Mouse (Mus musculus): ENCODE data around the gene Atp6ap2. TPM values are rescaled to one million over a fixed set of nuclear protein-coding genes. Genes with fewer than 3 reads are reported as not detected.
"Not testable (repeated sequence)": the region's sequence is repeated elsewhere in the genome, so short reads cannot be mapped to it uniquely, and the experiment has no call there.

Gene Atp6ap2
- 10 to 100 TPM; 52.5 to 65.3 TPM for polyA plus RNA-seq (2017; shearing (Covaris generic))

DNA sequence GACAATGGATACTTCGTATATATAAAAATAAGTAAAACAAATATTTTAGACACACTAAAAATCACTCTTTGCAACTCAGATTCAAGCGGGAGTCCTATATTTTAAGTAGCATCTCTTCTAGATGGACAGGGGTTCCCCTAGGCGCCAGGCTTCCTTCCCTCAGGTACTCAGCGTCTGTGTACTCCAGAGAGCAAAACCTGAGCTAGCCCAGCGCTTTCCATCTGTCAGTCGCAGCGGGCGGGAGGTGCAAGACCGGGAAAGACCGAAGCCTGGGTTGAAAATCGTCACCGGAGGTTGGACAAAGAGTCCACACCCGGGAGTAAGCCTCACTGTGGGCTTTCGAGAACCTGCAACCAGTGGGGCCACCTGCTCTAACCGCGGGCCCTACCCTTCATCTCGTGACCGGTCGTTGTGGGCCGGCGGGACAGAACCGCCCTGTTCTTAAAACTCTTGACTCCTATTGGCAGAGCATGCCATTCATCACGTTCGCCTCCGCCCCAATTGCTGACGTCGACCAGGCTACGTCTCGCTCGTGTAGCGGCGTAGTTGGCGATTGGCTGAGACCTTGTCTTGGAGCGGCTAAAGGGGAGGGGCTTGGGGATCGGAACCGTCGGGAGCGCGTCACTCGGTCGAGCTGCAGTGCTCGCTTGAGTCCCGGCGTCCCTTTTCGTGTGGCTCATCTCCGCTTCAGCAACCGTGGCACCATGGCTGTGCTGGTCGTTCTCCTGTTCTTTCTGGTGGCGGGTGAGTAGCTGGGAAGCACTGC lies at the start of gene Atp6ap2:
Gene Atp6ap2 (plus strand): TSS at position 610 of the 766 bp plus-strand sequence.
- peak; percentile 97 for ATAC-seq

DNA sequence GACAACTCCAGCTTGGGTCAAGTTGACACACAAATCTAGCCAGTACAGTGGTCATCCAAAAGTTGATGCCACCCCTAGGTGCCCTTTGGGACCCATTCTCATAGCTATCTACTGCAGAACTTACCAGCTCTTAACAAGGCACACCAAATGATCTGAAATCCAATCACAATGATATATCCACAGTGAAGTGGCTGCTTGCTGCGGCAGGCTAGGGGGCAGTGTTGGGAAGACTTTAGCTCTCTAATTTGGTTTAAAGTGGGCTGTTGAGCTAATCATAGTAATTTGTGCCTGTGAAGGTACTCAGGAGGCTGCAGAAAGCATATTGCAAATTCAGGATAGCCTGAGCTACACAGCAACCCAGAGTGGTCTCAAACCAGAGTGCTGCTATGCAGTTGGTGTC lies 43.2 kb upstream of the Atp6ap2 start:
- no peak for ATAC-seq

DNA sequence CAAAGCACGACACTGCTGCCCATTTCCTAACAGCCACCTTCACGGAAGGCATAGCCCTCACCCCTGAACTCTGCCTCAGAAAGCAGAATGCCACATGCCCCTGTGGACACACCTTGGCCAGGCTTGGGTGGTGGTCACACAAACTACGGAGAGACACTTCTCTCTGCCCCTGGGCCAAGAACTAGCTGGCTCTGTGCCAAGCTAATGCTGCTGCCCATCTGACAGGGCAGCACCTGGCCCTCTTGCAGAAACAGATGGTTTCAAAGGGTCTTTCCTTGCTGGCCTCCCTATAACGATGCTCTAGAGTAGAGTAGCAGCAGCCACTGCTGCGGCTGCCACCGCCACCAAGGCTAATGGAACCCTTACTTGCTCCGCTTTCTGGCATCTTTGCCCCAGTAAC lies 30.5 kb upstream of the Atp6ap2 start:
- ATAC-seq = no peak

DNA sequence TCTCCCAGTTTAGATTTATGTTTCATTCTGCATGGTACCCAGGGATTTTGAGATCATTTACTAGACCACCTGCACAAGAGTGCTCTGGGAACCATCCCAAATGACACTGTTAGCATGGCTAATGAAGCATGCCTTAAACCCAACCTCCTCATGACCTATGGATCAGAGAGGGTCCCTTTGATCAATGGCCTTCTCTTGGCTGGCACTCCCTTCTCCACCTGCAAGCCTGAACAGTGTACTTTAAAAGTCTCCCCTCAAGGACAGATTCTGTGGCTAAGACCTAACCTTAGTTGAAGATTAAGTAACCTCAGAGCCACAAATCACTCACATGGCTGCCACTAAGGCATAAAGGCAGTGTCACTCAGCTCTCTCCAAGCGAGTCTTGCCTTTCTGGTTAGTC lies 16.2 kb upstream of the Atp6ap2 start:
- no peak for ATAC-seq

DNA sequence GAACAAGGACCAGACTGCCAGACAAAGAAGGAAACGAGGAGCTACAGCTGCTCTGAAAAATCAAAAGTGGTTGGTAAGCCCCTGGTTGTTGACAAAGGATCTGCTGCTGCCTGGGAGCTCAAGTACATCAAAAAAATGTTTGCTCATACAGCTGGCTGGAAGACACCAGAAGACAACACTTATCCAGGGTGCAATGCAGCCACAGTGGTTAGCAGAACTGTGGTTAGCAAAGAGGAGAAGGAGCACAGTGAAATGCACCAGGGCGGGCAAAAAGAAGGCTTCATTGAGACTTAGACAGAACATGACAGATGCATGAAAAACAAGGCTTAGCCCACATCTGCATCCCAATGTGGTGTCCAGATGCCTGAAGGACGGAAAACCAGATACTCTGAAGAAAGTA lies 9.7 kb upstream of the Atp6ap2 start:
- ATAC-seq = no peak

DNA sequence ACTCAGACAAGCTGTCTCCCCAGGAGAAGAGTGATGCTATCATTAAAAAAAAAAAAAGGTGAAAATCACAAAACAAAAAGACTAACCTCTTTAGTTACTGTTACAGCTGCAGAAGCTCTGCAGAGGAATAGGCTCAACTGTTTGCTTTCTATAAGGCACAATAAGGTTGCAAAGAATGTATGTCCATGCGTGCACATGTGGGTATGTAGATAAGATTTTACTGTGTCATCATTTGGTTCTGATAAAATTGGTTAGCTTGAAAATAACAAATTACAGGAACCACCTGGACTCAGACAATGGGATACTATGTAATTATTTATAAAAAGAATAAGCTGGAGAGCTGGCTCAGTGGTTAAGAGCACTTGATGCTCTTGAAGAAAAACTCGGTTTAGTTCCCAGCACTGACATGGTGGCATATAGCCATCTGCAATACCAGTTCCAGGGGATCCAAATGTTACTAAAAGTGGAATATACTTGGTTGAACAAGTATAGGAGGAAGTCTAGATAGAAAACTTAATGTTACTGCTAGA lies 9.2 kb upstream of the Atp6ap2 start:
- no peak for ATAC-seq

DNA sequence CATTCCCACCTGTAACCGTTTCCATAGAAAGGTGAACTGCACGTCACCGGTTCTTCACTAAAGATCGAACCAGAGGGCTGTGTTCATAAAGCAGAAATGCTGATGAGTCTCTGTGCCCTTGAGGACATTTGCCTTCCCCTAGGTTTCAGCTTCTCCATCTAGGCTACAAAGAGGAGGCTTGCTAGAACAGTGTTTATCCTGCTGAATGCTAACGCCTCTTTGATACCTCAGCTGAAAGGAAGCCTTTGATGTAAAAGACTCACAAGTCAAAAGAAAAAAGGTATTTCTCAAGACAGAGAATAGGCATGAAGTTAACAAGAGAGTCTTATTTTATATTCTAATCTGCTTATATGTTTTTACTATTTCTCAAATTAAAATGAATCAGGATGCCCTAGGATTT lies 4.3 kb upstream of the Atp6ap2 start:
- ATAC-seq = no peak

DNA sequence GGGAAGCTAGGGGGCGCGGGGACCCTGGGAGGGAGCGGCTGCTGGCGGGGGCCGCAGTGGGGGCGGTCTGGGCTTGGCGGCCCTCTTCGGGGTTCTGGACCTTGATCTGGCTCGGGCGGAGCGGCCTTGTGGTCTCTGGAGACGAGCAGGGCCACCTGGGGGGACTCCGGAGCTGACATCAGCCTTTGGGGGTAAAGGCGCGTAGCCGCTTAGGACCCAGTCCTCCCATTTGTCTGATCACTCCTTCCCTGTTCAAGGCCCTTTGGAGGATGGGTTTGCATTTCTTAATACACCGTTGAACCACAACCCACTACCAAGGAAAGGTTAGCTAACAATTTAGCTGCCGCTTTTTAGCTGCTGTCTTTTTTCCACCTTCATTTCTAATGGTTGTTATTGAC lies 356 bp downstream of the Atp6ap2 start:
- ATAC-seq = peak; percentile 2

DNA sequence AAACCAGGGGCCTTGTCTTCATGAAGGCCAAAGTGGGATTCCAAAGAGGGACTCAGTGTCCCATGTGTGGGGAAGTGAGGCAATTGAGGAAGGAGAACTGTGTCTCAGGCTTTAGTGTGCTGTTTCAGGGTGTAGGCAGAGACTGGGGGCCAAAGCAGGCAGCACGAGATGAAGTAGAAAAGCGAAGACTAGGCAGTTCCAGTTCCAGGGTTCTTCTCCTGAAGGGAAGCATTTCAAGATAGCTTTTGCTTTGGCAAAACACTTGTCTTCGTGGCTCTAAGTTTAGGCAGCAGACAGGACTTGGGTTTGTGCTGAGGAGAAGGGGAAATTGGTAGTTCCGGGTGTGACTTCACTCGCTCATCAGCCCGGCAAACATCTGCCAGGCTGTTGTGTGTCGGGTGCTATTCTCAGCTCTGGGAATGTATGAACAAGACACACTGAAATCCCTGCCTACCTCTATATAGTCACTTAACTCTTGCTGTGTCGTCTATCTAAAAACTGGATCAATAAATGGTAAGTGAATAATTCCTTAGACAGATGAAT lies 3.9 kb downstream of the Atp6ap2 start:
- no peak for ATAC-seq

DNA sequence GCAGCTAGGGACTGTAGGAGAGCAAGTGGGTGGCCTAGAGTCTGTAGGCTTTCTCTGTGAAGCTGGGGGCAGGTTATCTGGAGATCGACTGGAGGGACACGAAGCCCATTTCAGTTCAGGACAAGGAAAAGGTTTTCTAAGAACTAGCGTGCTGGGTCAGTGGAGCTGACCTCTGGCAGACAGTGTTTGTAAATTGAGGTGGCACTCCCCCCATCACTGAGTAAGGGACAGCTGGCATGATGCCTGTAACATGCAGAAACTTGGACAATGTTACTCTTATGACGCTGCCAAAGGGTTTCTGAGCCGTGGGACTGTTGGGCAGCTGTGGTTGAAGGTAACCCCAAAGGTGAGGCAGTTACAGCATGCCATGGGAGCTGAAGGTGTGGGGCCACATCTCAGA lies 4.4 kb downstream of the Atp6ap2 start:
- no peak for ATAC-seq

DNA sequence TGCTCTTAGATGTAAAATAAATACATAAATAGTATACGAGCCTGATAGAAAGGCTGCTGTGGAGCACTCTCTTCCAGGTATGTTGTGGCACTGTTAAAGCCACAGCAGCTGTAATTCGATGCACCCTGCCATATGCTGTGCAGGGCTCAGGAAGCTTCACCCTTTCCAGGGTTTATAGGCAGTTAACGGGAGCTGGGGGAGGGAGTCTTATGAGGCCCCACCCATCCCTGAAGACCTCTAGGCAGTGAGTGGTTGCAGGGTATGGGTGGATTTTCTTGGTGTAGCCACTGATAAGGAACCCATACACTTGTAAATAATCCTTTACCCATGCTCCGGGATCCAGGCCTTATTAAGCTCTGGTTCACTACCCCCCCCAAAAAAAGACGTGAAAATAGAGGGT lies 6.2 kb downstream of the Atp6ap2 start:
- no peak for ATAC-seq

DNA sequence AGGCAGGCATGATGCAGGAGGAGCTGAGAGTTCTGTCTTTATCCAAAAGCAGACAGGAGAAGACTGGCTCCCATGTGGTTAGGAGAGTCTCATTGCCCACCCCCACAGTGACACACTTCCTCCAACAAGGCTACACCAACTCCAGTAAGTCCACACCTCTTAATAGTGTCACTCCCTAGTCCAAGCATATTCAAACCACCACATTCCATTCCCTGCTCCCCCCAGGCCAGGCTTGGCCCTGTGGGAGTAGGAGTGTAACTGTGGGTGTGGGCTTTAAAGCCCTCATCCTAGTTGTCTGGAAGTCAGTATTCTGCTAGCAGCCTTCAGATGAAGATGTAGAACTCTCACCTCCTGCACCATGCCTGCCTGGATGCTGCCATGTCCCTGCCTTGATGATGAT lies 22.9 kb downstream of the Atp6ap2 start:
- ATAC-seq = not testable (repeated sequence)

DNA sequence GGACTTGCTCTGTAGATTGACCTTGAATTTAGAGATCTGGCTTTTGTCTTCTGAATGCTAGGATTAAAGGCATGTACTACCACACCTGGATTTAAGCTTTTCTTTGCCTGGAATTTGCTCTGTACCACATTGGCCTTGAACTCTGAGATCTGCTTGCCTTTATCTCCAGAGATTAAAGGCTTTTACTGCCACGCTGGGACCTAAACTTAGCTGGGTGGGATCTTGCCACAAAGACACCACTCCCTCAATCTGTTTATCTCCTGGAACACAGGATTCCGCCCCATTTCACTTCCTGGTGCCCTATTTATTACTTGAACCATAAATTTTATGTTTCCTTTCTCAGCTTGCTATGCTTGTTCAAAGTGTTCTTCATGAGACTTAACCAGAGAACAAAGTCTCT lies 23.6 kb downstream of the Atp6ap2 start:
- ATAC-seq = no peak

DNA sequence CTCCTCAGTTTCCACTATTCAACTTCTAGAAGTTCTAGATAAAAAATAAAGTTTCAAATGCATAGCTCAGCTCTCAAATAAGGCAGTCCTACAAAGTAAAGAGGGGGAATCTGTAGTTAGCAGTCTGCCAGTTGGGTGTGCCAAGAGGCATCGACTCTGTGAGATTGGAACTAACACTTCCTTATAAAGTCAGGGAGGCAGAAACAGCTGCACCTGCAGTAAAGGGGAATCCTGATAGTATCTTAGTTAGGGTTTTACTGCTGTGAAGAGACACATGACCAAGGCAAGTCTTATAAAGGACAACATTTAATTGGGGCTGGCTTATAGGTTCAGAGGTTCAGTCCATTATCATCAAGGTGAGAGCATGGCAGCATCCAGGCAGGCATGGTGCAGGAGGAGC lies 24.8 kb downstream of the Atp6ap2 start:
- ATAC-seq = not testable (repeated sequence)

DNA sequence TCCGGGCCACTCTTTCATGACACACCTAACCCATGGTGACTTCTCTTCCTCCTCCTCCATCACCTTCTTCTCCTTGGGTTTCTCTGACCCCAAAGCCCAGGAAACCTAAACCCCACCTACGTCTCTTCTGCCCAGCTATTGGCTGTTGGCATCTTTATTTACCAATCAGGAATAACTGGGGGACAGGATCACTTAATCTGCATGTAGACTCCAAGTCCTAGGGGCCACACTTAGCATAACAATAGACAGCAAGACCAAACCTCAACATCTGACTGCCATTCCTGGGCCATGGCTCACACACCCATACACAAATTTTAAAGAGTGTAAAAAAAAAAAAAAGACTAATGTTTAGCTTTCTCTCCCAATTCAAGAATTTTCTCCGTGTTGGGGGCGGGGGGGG lies 37.5 kb downstream of the Atp6ap2 start:
- ATAC-seq = no peak

DNA sequence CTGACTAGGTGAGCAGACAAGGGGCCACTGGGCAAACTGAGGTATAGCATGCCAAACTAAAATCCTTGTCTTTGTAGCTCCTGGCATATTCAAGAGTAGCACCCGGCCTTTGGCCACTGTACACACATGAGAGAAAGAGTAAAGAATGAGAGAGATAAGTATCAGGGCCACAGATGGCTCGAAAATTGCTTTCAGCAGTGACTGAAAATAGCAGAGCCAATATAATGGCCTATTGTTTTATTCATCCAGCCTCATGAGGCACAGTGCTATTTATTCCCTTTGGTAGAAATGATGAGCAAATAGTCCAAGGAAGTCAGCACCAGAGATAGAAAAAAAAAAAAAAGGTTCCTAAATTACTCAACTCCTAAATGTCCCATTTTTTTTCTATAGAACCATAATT lies 57.4 kb downstream of the Atp6ap2 start:
- ATAC-seq = no peak

DNA sequence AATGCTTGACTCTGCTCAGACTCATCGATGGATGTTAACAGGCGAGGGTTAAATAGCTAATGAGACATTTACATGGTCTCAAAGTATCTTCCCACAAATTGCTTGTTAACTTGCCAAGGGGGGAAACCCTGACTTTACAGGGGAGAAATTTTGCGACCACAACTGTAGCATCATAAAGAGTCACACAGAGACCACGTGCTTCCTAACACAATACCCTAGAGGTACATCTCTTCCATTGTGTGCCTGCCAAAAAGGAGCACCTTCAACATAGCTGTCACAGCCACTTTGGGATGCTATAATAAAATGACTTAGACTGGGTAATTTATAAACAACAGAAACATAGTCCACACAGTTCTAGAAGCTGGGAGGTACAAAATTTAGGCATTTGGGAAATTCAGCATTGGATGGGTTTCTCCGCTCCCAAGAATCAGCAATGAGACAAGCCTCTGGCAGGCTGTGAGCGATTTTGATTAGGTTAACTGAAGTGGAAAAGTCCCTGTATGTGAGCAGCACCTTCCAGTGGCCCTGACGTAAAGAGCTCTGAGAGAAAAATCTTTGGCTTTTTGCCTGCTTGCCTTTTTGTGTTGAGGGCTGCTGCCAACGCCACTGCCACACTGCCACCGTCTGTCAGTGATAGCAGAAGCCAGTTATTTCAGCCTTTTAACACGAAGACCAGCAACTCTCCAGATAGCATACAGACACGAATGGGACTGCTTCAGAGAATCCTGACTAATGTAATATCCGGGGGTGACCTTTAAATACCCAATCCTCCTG lies 58.1 kb downstream of the Atp6ap2 start:
- no peak for ATAC-seq

DNA sequence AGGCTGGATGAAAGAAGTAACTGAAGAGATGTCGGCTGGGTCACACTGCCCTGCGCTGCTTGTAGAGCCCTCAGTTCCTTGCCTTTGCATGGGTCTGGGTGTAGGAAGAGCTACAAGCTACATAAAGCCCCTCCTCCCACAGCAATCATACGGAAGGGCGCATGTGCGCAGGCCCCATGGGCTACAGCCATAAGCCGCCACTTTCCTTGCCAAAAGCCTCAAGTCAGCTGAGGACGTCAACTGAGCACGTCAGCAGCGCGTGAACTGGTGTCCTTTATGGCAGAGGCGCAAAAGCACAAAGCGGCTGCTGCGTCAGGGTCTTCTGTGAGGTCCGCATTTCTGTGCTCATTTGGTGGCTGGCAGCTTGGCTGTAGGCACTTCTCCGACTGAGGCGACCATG lies 64.3 kb downstream of the Atp6ap2 start:
- no peak for ATAC-seq

DNA sequence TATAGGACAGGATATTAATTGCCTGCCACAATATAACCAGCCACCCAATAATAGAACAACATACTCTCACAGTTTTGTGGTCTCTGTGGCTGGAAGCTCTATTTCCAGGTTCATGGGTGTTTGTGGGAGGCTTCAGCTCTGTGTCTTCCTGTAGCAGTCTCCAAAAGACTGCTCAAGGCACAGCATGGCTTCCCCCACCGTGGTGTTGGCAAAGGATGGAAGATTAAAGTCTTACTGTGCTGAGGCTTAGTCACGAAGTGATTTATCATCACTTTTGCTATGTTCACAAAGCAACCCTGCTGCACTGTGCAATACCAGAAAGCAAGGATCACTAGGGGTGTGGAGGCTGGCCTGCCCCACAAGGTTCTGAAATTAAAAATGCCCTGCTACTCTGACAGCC lies 66.3 kb downstream of the Atp6ap2 start:
- ATAC-seq = no peak

Data from CD4-positive, CD25-positive, alpha-beta regulatory T cell, adult 4 months (primary cell).